Mouse (Mus musculus): ENCODE results near the gene Aanat. TPM values are rescaled to one million over a fixed set of nuclear protein-coding genes. Genes with fewer than 3 reads are reported as not detected.
"Not testable (repeated sequence)": the region's sequence is repeated elsewhere in the genome, so short reads cannot be mapped to it uniquely, and the experiment has no call there.

Gene Aanat
- polyA plus RNA-seq, 1 experiment from 2014 or later: not detected

GRCm38 (mm10) chr11:116609965-116610630 lies 23.9 kb downstream of the Aanat start:
- Histone ChIP-seq H3K27me3 (ENCODE audit: control insufficient read depth, insufficient read depth, low read length) (no peaks in the 10 kb centered on the region), H3K36me3 (ENCODE audit: control insufficient read depth, insufficient read depth, low read length) (no peaks in the 10 kb centered on the region), H3K9me3 (ENCODE audit: control insufficient read depth, low read depth, low read length) (no peaks in the 10 kb centered on the region), H3K27ac (ENCODE audit: low read length) (no peak overlapping the region), H3K4me2 (replicated peaks; ENCODE audit: low read depth, low read length) (no peak overlapping the region), H3K4me1 (ENCODE audit: control insufficient read depth, insufficient read depth, low read length) (no peaks in the 10 kb centered on the region), H3K9ac (replicated peaks; ENCODE audit: low read depth, low read length) (no peak overlapping the region), H3K4me3 (ENCODE audit: low read depth, low read length) (no peak overlapping the region)
- no peak for ATAC-seq (ENCODE audit: insufficient number of reproducible peaks, insufficient read depth, low FRiP score, low read depth)
- 81% methylated on average over 15 of the region's 15 CpGs for WGBS

DNA sequence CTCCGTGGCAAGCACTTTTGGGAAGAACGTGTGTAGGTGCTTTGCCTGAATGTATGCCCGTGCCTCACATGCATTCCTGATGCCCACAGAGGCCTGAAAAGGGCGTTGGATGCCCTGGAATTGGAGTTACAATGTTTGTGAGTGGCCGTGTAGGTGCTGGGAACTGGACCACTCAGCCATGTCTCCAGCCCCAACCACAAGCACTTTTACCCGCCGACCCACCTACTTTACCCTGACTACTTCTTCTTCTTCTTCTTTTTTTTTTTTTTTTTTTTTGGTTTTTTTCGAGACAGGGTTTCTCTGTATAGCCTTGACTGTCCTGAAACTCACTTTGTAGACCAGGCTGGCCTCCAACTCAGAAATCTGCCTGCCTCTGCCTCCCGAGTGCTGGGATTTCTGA lies 24.9 kb downstream of the Aanat start:
- H3K36me3 ChIP-seq (ENCODE audit: control insufficient read depth, insufficient read depth, low read length); H3K4me1 ChIP-seq (ENCODE audit: control insufficient read depth, insufficient read depth, low read length); H3K9ac ChIP-seq (replicated peaks; ENCODE audit: low read depth, low read length); H3K4me3 ChIP-seq (ENCODE audit: low read depth, low read length); ATAC-seq (ENCODE audit: insufficient number of reproducible peaks, insufficient read depth, low FRiP score, low read depth); H3K27ac ChIP-seq (ENCODE audit: low read length); H3K27me3 ChIP-seq (ENCODE audit: control insufficient read depth, insufficient read depth, low read length); H3K4me2 ChIP-seq (replicated peaks; ENCODE audit: low read depth, low read length); H3K9me3 ChIP-seq (ENCODE audit: control insufficient read depth, low read depth, low read length): not testable (repeated sequence)
- 94% methylated on average over 9 of the region's 9 CpGs for WGBS

DNA sequence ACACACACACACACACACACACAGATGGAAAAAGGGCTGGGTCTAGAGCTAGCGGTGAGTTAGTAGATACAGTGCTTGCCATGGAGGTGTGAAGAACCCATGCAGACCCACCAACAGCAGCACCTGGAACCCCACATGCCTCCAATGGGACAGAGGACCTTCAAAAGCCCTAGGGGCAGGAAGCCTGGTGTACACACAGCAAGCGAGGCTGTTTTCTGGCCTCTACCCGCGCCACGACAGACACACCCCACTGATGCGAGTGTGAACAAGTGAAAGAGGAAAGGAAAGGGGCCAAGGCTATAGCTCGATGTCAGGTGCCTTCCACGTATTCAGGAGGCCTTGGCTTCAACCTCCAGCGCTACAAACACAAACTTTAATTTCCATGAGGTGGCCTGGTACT lies 25.7 kb downstream of the Aanat start:
- no peak for ATAC-seq (ENCODE audit: insufficient number of reproducible peaks, insufficient read depth, low FRiP score, low read depth)
- H3K9ac ChIP-seq (replicated peaks; ENCODE audit: low read depth, low read length): no peak overlapping the region
- no peaks in the 10 kb centered on the region for H3K27me3 ChIP-seq (ENCODE audit: control insufficient read depth, insufficient read depth, low read length)
- no peak overlapping the region for H3K4me3 ChIP-seq (ENCODE audit: low read depth, low read length)
- no peaks in the 10 kb centered on the region for H3K36me3 ChIP-seq (ENCODE audit: control insufficient read depth, insufficient read depth, low read length)
- no peak overlapping the region for H3K4me2 ChIP-seq (replicated peaks; ENCODE audit: low read depth, low read length)
- H3K9me3 ChIP-seq (ENCODE audit: control insufficient read depth, low read depth, low read length): no peaks in the 10 kb centered on the region
- H3K4me1 ChIP-seq (ENCODE audit: control insufficient read depth, insufficient read depth, low read length): peaks cover 6% of the 10 kb centered on the region; the same call in 1 of the 2 replicates
- H3K27ac ChIP-seq (ENCODE audit: low read length): no peak overlapping the region
- 88% methylated on average over 9 of the region's 9 CpGs for WGBS

DNA sequence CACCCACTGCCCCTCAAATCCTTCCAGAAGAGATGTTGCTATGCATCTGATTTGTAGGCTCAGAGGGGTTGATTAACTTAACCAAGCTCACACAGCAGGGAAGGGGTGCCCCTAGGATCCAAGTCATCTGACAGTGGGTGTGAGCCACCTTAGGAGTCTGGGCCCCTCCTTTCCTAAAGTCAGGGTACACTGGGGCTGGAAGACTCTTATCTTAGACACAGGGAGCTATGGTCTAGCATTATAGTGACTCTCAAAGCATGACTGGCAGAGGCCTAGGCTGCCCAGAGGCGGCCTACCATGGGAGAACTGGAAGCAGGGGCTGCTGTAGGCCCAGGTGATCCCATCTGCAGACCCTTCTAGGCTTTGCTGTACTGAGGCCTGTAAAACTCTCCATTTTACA lies 26.3 kb downstream of the Aanat start:
- Histone ChIP-seq H3K9ac (replicated peaks; ENCODE audit: low read depth, low read length) (no peak overlapping the region), H3K27ac (ENCODE audit: low read length) (no peak overlapping the region), H3K27me3 (ENCODE audit: control insufficient read depth, insufficient read depth, low read length) (no peaks in the 10 kb centered on the region), H3K9me3 (ENCODE audit: control insufficient read depth, low read depth, low read length) (no peaks in the 10 kb centered on the region), H3K4me2 (replicated peaks; ENCODE audit: low read depth, low read length) (no peak overlapping the region), H3K4me1 (ENCODE audit: control insufficient read depth, insufficient read depth, low read length) (peaks cover 6% of the 10 kb centered on the region; the same call in 1 of the 2 replicates), H3K36me3 (ENCODE audit: control insufficient read depth, insufficient read depth, low read length) (no peaks in the 10 kb centered on the region), H3K4me3 (ENCODE audit: low read depth, low read length) (no peak overlapping the region)
- 88% methylated on average over 1 of the region's 1 CpGs for WGBS
- no peak for ATAC-seq (ENCODE audit: insufficient number of reproducible peaks, insufficient read depth, low FRiP score, low read depth)

GRCm38 (mm10) chr11:116613234-116613633 lies 27.0 kb downstream of the Aanat start:
- H3K4me2 ChIP-seq (replicated peaks; ENCODE audit: low read depth, low read length): no peak overlapping the region
- H3K27ac ChIP-seq (ENCODE audit: low read length): no peak overlapping the region
- ATAC-seq (ENCODE audit: insufficient number of reproducible peaks, insufficient read depth, low FRiP score, low read depth): no peak
- no peaks in the 10 kb centered on the region for H3K36me3 ChIP-seq (ENCODE audit: control insufficient read depth, insufficient read depth, low read length)
- 94% methylated on average over 6 of the region's 6 CpGs for WGBS
- no peaks in the 10 kb centered on the region for H3K27me3 ChIP-seq (ENCODE audit: control insufficient read depth, insufficient read depth, low read length)
- no peaks in the 10 kb centered on the region for H3K9me3 ChIP-seq (ENCODE audit: control insufficient read depth, low read depth, low read length)
- H3K9ac ChIP-seq (replicated peaks; ENCODE audit: low read depth, low read length): no peak overlapping the region
- no peak overlapping the region for H3K4me3 ChIP-seq (ENCODE audit: low read depth, low read length)
- H3K4me1 ChIP-seq (ENCODE audit: control insufficient read depth, insufficient read depth, low read length): peaks cover 6% of the 10 kb centered on the region; the same call in 1 of the 2 replicates

- Histone ChIP-seq H3K27ac (ENCODE audit: low read length) (peak overlapping the region; percentile 33; the same call in 1 of the 2 replicates), H3K4me3 (ENCODE audit: low read depth, low read length) (no peak overlapping the region), H3K36me3 (ENCODE audit: control insufficient read depth, insufficient read depth, low read length) (no peaks in the 10 kb centered on the region), H3K4me2 (replicated peaks; ENCODE audit: low read depth, low read length) (no peak overlapping the region), H3K9me3 (ENCODE audit: control insufficient read depth, low read depth, low read length) (no peaks in the 10 kb centered on the region), H3K27me3 (ENCODE audit: control insufficient read depth, insufficient read depth, low read length) (no peaks in the 10 kb centered on the region), H3K9ac (replicated peaks; ENCODE audit: low read depth, low read length) (no peak overlapping the region), H3K4me1 (ENCODE audit: control insufficient read depth, insufficient read depth, low read length) (peaks cover 20% of the 10 kb centered on the region)
- ATAC-seq (ENCODE audit: insufficient number of reproducible peaks, insufficient read depth, low FRiP score, low read depth): peak; percentile 70
- 39% methylated on average over 15 of the region's 15 CpGs for WGBS
These were observed 29.7 kb downstream of the Aanat start for GRCm38 (mm10) chr11:116615735-116616437.

GRCm38 (mm10) chr11:116616438-116617118 lies 30.3 kb downstream of the Aanat start:
- Histone ChIP-seq H3K4me3 (ENCODE audit: low read depth, low read length) (no peak overlapping the region), H3K9me3 (ENCODE audit: control insufficient read depth, low read depth, low read length) (no peaks in the 10 kb centered on the region), H3K9ac (replicated peaks; ENCODE audit: low read depth, low read length) (no peak overlapping the region), H3K4me2 (replicated peaks; ENCODE audit: low read depth, low read length) (no peak overlapping the region), H3K27ac (ENCODE audit: low read length) (peak overlapping the region; percentile 21; the same call in 1 of the 2 replicates), H3K36me3 (ENCODE audit: control insufficient read depth, insufficient read depth, low read length) (no peaks in the 10 kb centered on the region), H3K27me3 (ENCODE audit: control insufficient read depth, insufficient read depth, low read length) (no peaks in the 10 kb centered on the region), H3K4me1 (ENCODE audit: control insufficient read depth, insufficient read depth, low read length) (peaks cover 27% of the 10 kb centered on the region)
- WGBS: 65% methylated on average over 10 of the region's 10 CpGs
- no peak; the same call in 1 of the 2 replicates for ATAC-seq (ENCODE audit: insufficient number of reproducible peaks, insufficient read depth, low FRiP score, low read depth)

- H3K27me3 ChIP-seq (ENCODE audit: control insufficient read depth, insufficient read depth, low read length): no peaks in the 10 kb centered on the region
- no peak overlapping the region for H3K9ac ChIP-seq (replicated peaks; ENCODE audit: low read depth, low read length)
- no peaks in the 10 kb centered on the region for H3K36me3 ChIP-seq (ENCODE audit: control insufficient read depth, insufficient read depth, low read length)
- no peak overlapping the region for H3K4me3 ChIP-seq (ENCODE audit: low read depth, low read length)
- H3K4me2 ChIP-seq (replicated peaks; ENCODE audit: low read depth, low read length): no peak overlapping the region
- no peaks in the 10 kb centered on the region for H3K9me3 ChIP-seq (ENCODE audit: control insufficient read depth, low read depth, low read length)
- no peak overlapping the region for H3K27ac ChIP-seq (ENCODE audit: low read length)
- ATAC-seq (ENCODE audit: insufficient number of reproducible peaks, insufficient read depth, low FRiP score, low read depth): no peak
- peaks cover 36% of the 10 kb centered on the region for H3K4me1 ChIP-seq (ENCODE audit: control insufficient read depth, insufficient read depth, low read length)
- 88% methylated on average over 7 of the region's 7 CpGs for WGBS
These were observed 31.4 kb downstream of the Aanat start for GRCm38 (mm10) chr11:116617641-116618040.

Data from stomach, embryonic 14.5 days (tissue).